Mouse (Mus musculus) C2C12 (cell line): ENCODE data around the gene Tmem245.

Source experiments
- CTCF ChIP-seq: IDR thresholded peaks from one replicate; pipeline ENCODE4 v1.5.1; 2011; ENCODE audit not compliant: control insufficient read depth, insufficient read depth, insufficient read length
- USF1 ChIP-seq: IDR thresholded peaks from one replicate; pipeline ENCODE4 v1.6.1; 2011; ENCODE audit warnings: low read depth, mild to moderate bottlenecking, control low read depth, moderate library complexity

DNA sequence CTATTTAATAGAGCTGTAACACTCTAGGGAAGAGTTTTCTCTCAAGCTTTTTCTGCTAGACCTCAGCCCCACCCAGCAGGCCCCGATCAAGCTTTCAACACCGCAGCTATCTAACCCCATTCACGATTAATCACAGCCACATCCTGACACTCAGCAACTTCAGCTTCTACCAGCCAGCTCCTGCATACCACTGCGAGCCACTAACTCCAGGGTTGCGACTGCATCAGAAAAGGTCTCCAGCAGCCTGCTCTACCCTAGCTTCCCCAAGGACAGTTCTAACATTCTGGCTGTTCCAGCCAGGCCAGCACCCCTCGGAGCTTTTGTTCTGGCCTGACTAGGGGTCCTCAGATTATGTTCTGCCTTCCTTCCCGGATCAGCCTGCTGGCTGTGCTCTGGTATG lies 15.1 kb downstream of the Tmem245 start:
- TF ChIP-seq CTCF = no peak
- no peak for TF ChIP-seq USF1
